Mouse (Mus musculus): Measurements from ENCODE around the gene Ccdc183.

DNA sequence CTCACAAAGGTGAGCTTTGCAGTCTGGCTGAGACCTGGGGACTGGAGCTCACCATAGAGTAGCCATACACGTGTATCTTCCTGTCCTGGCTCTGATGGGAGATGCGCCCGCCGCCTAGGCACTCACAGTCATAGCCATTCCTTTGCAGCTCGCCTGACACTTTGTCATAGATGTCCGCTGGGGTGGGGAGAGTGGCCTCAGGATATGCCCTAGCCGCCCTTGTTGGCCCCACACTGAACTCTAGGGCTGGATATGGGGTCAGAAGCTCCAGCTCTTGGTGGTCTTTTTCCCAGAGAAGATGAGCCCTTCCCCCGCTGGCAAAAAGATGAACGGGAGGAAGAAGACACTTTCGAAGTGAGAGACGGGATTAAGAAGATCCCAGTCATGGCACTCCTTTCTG, 43.3 kb downstream of the Ccdc183 start:
- TF ChIP-seq CTCF (IDR thresholded peaks at IDR 0.05; ENCODE audit: low read depth, low read length) (no peak), POLR2A (IDR thresholded peaks at IDR 0.05; ENCODE audit: borderline replicate concordance, low read depth, low read length) (no peak)

Measured in bone marrow macrophage, adult 2 months (primary cell).